9 mouse cellular contexts compared by ENCODE assay signal in the genomic region with DNA sequence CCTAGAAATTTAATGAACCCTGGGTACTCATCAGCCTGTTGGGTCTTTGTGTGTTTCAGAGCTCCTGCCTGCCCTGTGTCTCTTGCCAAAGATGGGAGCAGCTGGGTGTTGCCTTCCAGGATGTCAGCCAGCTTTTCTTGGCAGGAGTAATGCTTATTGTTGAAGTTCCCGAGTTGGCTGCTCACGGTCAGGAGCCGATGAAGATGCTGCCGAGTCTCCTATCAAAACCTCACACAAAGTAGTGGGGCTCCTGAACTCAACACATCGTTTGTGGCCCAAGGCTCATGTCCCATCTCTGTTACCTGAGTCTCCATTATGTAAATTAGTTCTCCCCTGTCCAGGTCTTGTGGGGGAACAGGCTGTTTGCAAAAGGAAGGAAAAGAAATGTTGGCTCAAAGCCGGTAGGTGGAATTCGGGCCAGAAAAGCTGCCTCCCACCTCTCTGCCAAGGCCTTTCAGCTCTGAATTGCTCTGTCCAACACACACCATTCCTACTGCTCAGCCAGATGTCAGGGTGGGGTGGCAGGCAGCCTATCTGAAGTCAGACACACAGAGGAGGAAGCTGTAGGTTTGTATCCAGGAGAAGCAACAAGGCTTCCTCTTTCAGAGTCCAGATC.
DNase-seq lines count a peak whose midpoint lies in the region; ATAC-seq and TF ChIP-seq lines count a peak whose summit lies in the region.
"Had no signal": no experiment of that assay in that cellular context is flagged by ENCODE, and none has a peak within 500 bp of the region (broad histone marks: within the 10 kb centered on the region; RNA-seq: fewer than 3 reads in every experiment).

No protein-coding gene starts in this region.

- no peaks in the 10 kb centered on the region for H3K4me1 ChIP-seq in forebrain, embryonic 14.5 days (ENCODE audit: control insufficient read depth, insufficient read depth, low read length)
- H3K4me1 ChIP-seq in forebrain, embryonic 10.5 days = no peaks in the 10 kb centered on the region
- 0 out of 2 replicates have a peak, but pooled peaks cover 5% of the 10 kb centered on the region for H3K4me1 ChIP-seq in intestine, embryonic 15.5 days (replicated peaks)
- H3K4me1 ChIP-seq in lung, embryonic 15.5 days = peaks cover 19% of the 10 kb centered on the region
- no peaks in the 10 kb centered on the region for H3K4me1 ChIP-seq in stomach, postnatal 0 days (replicated peaks; ENCODE audit: control insufficient read depth, insufficient read depth)
- H3K4me1 ChIP-seq: megakaryocyte, embryonic 14.5 days had no signal

- H3K4me3 ChIP-seq in forebrain, embryonic 14.5 days (ENCODE audit: low read depth, low read length) = no peak overlapping the region
- H3K4me3 ChIP-seq in forebrain, embryonic 10.5 days = no peak overlapping the region
- H3K4me3 ChIP-seq in gastrocnemius, adult 2 months = peak overlapping the region; percentile 19; the same call in 1 of the 2 replicates
- no peak overlapping the region for H3K4me3 ChIP-seq in intestine, embryonic 15.5 days (replicated peaks)
- H3K4me3 ChIP-seq in lung, embryonic 15.5 days = no peak overlapping the region
- H3K4me3 ChIP-seq in stomach, postnatal 0 days (ENCODE audit: low read depth, low read length) = no peak overlapping the region
- H3K4me3 ChIP-seq: megakaryocyte, embryonic 14.5 days had no signal

- peak; percentile 77 for DNase-seq in forebrain, embryonic 14.5 days (ENCODE audit: low spot score)
- no peak for DNase-seq in forebrain, embryonic 10.5 days (ENCODE audit: extremely low spot score, low spot score)
- peak; percentile 68 for DNase-seq in adrenal gland, postnatal 14 days
- peak; percentile 68 for DNase-seq in gastrocnemius, adult 2 months
- peak; percentile 30 for DNase-seq in stomach, postnatal 0 days (ENCODE audit: low spot score)

- no peak overlapping the region for H3K4me2 ChIP-seq in forebrain, embryonic 14.5 days (ENCODE audit: low read length)
- no peak overlapping the region for H3K4me2 ChIP-seq in intestine, embryonic 15.5 days (replicated peaks)
- peak overlapping the region; percentile 10; the same call in 1 of the 2 replicates for H3K4me2 ChIP-seq in lung, embryonic 15.5 days
- H3K4me2 ChIP-seq in stomach, postnatal 0 days (replicated peaks; ENCODE audit: low read depth) = no peak overlapping the region

- no peak for TF ChIP-seq CTCF in gastrocnemius, adult 2 months (IDR thresholded peaks at IDR 0.05)
- TF ChIP-seq CTCF in stomach, postnatal 0 days (IDR thresholded peaks at IDR 0.05; ENCODE audit: low read depth) = no peak

- H3K36me3 ChIP-seq in forebrain, embryonic 14.5 days (ENCODE audit: control insufficient read depth, insufficient read depth, low read length) = no peaks in the 10 kb centered on the region
- H3K36me3 ChIP-seq in forebrain, embryonic 10.5 days (replicated peaks) = no peaks in the 10 kb centered on the region
- H3K36me3 ChIP-seq in intestine, embryonic 15.5 days = no peaks in the 10 kb centered on the region
- no peaks in the 10 kb centered on the region for H3K36me3 ChIP-seq in lung, embryonic 15.5 days
- H3K36me3 ChIP-seq in stomach, postnatal 0 days (ENCODE audit: control insufficient read depth, insufficient read depth, low read length) = no peaks in the 10 kb centered on the region

- no peaks in the 10 kb centered on the region for H3K27me3 ChIP-seq in forebrain, embryonic 14.5 days (replicated peaks; ENCODE audit: control insufficient read depth, insufficient read depth, low read length)
- no peaks in the 10 kb centered on the region for H3K27me3 ChIP-seq in forebrain, embryonic 10.5 days (ENCODE audit: poor library complexity, severe bottlenecking)
- no peaks in the 10 kb centered on the region for H3K27me3 ChIP-seq in intestine, embryonic 15.5 days (replicated peaks)
- H3K27me3 ChIP-seq in lung, embryonic 15.5 days = no peaks in the 10 kb centered on the region
- no peaks in the 10 kb centered on the region for H3K27me3 ChIP-seq in stomach, postnatal 0 days (ENCODE audit: control insufficient read depth, insufficient read depth, low read length)
- H3K27me3 ChIP-seq: megakaryocyte, embryonic 14.5 days had no signal

- H3K27ac ChIP-seq in forebrain, embryonic 14.5 days (ENCODE audit: low read depth, low read length) = no peak overlapping the region
- no peak overlapping the region for H3K27ac ChIP-seq in forebrain, embryonic 10.5 days
- peak overlapping the region; percentile 82 for H3K27ac ChIP-seq in gastrocnemius, adult 2 months
- peak overlapping the region; percentile 48 for H3K27ac ChIP-seq in intestine, embryonic 15.5 days
- H3K27ac ChIP-seq in lung, embryonic 15.5 days = peak overlapping the region; percentile 60
- peak overlapping the region; percentile 73 for H3K27ac ChIP-seq in stomach, postnatal 0 days (replicated peaks)

- peak; percentile 85; the same call in 1 of the 2 replicates for ATAC-seq in forebrain, embryonic 14.5 days
- 0 out of 2 replicates have a peak, but pooled peaks have one; percentile 25 for ATAC-seq in intestine, embryonic 15.5 days
- ATAC-seq in lung, embryonic 15.5 days (ENCODE audit: borderline replicate concordance, extremely low read depth, low FRiP score, low TSS enrichment) = peak; percentile 75
- peak; percentile 71; the same call in 1 of the 2 replicates for ATAC-seq in stomach, postnatal 0 days (ENCODE audit: low FRiP score, low TSS enrichment)
- ATAC-seq in erythroid progenitor cell, adult 5-6 weeks (replicated peaks; ENCODE audit: low FRiP score, poor library complexity, severe bottlenecking) = no peak

- WGBS in forebrain, embryonic 14.5 days = 59% methylated on average over 7 of the region's 7 CpGs
- 81% methylated on average over 7 of the region's 7 CpGs for WGBS in forebrain, embryonic 10.5 days
- 60% methylated on average over 7 of the region's 7 CpGs for WGBS in intestine, embryonic 15.5 days
- 26% methylated on average over 7 of the region's 7 CpGs for WGBS in lung, embryonic 15.5 days
- 24% methylated on average over 7 of the region's 7 CpGs for WGBS in stomach, postnatal 0 days

- no peaks in the 10 kb centered on the region for H3K9me3 ChIP-seq in forebrain, embryonic 14.5 days (replicated peaks; ENCODE audit: control insufficient read depth, low read length)
- no peaks in the 10 kb centered on the region for H3K9me3 ChIP-seq in forebrain, embryonic 10.5 days
- no peaks in the 10 kb centered on the region for H3K9me3 ChIP-seq in intestine, embryonic 15.5 days
- H3K9me3 ChIP-seq in lung, embryonic 15.5 days = no peaks in the 10 kb centered on the region
- no peaks in the 10 kb centered on the region for H3K9me3 ChIP-seq in stomach, postnatal 0 days (ENCODE audit: control insufficient read depth, low read length)
- H3K9me3 ChIP-seq: megakaryocyte, embryonic 14.5 days had no signal

- no peak for TF ChIP-seq EP300 in stomach, postnatal 0 days (optimal IDR thresholded peaks at IDR 0.05)

- no peak overlapping the region for H3K9ac ChIP-seq in forebrain, embryonic 14.5 days (ENCODE audit: low read length)
- H3K9ac ChIP-seq in intestine, embryonic 15.5 days = no peak overlapping the region
- H3K9ac ChIP-seq in lung, embryonic 15.5 days = no peak overlapping the region
- H3K9ac ChIP-seq in stomach, postnatal 0 days (ENCODE audit: low read length) = no peak overlapping the region

- intact Hi-C loops in gastrocnemius, adult 2 months (cut with DNase I) = no loop called here

Comparison
In these comparisons a context has a peak if more than half of its experiments do, and no peak if none do; other contexts are left out.
1. H3K27ac ChIP-seq: peak in gastrocnemius, adult 2 months (single experiment), intestine, embryonic 15.5 days (single experiment), lung, embryonic 15.5 days (single experiment) and stomach, postnatal 0 days (single experiment); none in forebrain, embryonic 14.5 days (single experiment) and forebrain, embryonic 10.5 days (single experiment).